Mouse (Mus musculus) spleen, adult 12 weeks (tissue): ENCODE results near the gene Aldh16a1.

Source experiments
- DNase-seq: peaks from one replicate; pipeline ENCODE4 v3.0.0; 2022; ENCODE audit warnings: low spot score

Gene Aldh16a1

DNA sequence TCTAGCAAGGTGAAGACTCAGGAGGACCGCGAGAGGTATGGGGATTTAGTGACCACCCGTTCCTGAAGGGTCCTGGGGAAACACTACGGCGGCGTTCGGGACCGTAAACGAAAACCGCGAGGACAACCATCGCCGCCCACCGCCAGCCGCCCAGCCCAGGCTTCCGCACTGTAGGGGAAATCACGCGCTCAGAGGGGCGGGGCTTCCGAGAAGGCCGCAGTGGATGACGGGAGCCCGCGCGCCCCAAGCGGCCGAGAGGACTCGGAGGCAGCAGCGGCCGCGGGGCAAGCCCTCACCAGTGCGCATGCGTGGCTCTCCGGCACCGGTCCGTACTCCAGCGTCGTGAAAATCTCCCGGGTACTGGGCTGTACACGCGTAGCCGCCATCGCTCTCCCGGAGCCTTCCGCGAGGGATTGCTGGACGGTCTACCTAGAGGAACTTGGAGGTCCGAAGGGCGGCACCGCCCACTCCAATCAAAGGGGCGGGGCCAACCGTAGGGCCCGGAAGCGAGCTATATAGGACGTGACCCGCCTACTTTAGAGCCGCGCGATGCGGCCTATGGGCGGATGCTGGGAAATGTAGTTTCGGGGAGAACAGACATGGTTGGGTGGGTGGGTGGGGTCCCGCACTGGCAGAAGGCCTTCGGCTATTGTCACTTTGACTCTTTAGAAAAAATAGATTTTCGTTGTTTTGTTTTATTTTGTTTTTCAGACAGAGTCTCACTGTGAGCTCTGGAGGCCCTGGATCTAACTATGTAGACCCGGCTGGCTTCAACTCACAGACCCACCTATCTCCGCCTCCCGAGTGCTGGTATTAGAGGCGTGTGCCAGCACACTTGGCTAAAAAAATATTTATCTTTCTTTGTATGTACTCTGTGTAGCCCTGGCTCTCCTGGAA is at the start of gene Aldh16a1, which contains the start of gene Pih1d1:
TSS of gene Aldh16a1 (minus strand) at position 489 of the 897 bp plus-strand sequence.
TSS of gene Pih1d1 (plus strand) at position 208 of the 897 bp plus-strand sequence.
- peak; percentile 99 for DNase-seq

DNA sequence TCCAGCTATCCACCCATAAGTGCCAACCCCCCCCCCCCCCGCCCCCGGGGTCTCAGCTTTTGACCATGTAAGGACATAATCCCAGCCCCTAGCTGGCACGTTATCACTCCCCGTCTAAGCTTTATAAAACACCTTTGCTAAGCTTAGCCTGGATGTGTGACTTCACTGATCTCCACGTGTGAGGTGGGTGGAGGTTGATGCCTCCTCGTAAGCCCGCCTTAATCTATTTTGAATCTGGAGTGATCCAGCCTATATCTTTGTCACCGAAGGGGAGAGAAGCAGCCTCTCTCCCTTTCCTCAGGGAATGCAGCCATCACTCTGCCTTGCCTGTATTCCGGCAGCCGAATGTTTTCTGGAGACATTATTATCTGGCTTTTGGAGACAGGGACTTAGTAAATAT is 48.3 kb upstream of the Aldh16a1 start:
- DNase-seq = no peak

DNA sequence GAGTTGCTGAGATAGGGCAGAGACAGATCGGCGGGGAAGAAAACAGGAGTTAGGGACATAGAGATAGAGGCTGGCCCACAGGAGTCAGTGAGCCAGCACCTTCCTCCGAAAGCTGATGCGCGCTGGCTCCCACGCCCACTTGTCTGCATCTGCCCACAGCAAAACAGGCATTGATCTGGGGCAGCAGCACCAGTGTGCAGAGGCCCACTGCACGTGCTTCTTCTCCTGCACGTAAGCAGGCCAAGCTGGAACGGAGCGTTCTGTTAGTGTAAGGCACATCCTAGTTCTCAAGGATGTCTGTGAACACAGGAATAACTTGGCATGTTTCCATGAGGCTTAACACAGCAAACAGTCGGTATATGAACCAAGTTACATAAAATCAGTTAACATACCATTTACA is 44.6 kb upstream of the Aldh16a1 start:
- no peak for DNase-seq

DNA sequence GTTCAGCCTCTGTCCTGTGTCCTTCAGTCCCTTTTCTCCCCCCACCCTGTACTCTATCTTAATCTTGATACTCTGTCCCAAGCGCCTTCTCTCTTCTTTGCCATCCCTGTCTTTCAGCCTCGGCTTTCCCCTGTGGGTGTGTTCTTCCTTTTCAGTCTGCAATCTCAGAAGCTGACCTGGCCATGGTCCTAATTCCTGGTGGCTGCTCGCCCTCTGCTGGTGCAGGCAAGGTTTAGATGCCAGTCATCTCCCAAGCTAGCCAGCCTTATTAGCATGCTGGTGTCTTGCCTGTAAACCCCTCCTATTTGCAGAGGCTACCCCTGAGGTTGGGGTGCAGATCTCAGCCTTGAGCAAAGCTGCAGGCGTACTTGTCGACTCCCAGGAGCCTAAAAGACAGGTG is 44.1 kb upstream of the Aldh16a1 start:
- DNase-seq = no peak

DNA sequence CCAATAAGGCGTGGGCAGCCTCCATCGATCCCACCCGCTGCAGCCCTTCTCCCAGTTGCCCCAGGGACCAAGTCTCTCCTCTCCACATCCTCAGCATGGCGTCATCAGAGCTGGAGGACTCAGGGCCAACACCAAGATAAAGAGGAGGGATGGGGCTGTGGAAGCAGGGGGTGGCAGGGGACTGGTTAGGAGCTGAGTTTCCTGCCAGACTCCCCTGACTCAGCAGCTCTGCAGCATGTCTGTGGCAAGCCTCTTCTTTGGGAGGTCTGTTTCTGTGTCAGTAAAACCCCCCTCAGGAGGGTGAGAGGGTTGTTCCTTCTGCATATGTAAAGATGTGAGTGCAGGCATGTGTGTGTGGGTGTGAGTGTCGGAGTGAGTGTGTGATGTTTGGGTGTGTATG is 42.6 kb upstream of the Aldh16a1 start:
- no peak for DNase-seq

DNA sequence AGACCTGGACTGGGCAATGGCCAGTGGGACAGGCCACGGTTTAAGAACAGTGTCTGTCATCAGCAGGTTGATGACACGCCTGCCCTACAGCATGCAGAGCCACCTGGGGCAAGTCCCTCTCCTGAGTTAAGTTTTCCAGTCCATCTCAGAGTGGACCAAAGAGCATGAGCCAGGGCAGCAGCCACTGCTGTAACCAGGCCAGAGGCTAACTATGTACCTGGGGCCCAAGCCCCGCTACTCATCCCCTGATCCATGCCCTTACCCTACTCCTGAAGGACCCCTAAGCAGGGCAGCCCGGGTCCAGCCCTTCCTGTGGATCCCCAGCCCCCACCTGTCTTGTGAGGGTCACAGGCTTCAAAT is 41.8 kb upstream of the Aldh16a1 start:
- no peak for DNase-seq

DNA sequence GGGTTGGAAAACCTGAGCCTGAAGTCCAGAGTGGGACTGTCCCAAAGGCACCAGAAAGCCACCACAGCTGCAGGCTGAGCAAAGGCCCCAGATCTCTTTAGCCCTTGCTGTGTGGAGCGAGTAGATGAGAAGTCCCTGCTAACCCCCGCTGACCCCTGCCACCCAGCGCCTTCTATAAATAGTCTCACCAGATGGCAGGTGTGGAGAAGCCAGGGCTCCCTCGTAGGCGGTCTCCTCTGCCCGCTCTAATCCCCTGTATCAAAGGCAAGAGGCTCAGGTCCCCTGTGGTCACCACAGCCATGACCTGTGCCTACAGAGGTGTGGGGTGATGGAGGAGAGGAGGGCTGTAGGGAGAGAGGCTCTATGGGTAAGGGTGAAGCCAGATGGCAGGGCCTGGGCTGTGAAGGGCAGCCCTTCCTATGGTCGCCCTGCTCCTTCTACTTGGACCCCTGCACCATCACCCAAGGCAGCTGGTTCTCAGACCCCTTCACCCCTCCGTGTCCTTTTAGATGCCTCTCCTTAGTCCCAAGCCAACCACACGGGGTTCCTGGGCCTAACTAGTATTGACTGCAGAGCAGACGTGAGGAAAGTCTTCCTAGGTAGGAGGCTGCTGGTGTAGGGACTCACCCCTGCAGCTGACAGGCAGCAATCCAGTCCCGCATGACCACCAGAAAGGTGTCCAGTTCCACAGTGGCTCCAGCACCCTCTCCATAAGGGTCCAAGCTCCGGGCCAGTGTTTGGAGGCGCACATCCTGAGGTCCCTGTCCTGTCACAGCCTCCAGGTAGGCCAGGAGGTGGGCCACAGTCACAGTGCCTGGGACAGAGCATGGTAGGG is 41.2 kb upstream of the Aldh16a1 start:
- DNase-seq = no peak

DNA sequence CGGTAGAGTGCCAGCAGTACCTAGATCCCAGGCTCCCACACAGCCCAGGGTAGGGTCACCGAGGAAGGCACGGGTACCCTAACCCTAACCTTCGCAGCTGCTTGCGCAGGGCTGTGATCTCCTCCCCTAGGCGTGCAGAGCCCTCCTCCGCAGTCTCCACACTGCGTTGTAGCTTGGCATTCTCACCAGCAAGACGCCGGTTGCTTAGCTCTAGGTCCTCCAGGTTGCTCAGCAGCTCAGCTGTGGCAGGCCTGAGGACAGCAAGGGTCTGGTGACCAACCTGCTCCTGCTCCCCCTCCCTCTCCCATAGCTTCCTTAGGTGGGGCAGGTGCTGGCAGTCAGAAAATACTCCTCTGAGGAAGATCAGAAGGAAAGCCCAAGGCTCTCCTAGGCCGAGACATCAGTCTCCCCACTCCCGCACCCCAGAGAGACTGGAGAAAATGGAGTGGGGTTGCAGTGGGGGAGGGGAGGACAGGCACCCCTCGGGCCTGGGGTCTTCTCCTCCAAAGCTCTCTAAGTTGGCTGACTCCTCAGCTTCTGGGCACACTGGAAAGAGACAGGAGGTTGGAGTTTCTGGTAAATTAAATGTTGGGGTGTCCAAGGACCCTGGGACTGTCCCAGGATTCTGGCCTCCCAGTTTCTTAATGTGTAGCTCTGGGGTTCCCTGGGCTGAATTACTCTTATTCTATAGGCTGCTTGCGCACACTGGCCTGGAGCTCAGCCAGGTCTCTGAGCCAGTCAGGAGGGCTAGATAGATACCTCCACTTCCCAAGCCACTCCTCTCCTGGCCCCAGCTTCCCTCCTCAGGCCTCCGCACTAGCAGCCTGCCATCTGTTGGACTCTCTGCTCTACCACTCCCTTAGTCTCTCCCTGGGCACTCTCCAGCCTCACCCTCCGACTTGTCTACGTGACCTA is 39.7 kb upstream of the Aldh16a1 start:
- no peak for DNase-seq

DNA sequence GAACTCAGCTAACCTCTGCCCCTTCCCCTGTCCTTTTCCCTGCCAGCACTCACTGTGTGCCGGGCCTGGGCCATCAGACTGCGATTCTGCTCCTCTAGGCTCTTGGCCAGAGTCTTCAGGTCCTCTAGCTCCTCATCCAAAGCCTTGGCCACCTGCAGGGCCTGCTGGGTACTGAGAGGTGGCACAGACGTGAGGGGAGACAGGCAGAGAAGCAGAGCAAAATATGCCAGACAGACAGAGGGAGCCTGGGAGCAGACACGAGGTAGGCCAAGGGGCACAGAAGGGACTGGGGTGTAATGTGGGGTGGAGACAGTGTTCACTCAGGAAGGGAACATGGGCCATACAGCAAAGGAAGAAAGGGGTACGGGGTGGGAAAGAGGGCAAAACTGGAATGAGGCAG is 39.0 kb upstream of the Aldh16a1 start:
- DNase-seq = no peak

DNA sequence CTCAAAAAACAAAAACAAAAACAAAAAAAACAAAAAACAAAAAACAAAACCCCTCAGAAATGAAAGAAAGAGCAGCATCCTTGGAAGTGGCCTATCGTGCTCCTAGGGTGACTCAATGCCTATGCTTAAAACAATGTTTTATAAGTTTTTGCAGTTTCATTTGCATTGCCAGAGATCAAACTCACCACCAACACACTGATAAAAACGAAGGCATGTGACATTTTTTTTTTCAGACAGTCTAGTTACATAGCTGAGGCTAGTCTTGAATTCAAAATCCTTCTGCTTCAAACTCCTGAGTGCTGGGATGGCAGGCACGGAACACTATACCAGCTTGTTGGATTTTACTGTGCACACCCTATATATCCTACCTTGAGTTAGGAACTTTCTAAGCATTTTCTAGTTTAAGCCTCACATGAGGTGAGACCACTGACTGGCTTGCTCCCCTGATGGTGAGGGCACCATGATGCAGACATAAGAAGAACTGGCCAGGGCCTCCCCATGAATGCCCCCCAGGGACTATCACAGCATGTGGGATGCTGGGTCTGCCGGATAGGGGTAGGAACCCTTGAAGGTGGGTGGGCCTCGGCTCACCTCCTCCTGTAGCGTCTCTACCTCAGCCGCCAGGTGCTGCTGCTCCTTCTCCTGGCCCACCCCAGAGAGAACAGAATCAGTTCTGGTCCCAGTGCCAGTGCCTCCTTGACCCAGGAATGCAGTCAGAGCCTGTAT is 38.4 kb upstream of the Aldh16a1 start:
- no peak for DNase-seq

DNA sequence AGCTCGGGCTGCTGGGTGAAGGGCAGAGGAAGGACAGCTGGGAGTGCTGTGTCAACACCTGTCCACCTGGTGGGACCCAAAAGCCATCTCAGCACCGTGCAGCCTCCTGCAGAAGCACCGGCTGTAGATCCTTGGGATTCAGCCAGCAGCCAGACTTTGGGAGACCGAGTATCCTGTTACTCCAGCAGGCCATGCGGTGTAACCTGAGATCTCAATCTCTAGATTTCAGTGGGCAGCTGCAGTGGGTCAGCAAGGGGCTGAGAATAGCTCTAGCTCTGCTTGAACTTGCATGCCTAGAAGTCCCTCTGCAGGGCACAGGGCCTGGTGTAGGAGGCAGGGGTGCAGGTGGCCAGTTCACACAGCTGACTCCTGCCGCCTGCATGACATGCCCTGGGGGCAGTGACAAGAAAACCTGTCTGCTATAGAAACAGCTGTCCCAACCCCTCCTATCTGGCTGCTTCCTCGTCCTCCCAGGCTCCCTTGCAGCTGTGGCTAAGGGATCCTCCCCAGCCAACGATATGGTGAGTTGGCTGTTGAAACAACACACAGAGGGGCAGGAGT is 37.5 kb upstream of the Aldh16a1 start:
- DNase-seq = no peak

DNA sequence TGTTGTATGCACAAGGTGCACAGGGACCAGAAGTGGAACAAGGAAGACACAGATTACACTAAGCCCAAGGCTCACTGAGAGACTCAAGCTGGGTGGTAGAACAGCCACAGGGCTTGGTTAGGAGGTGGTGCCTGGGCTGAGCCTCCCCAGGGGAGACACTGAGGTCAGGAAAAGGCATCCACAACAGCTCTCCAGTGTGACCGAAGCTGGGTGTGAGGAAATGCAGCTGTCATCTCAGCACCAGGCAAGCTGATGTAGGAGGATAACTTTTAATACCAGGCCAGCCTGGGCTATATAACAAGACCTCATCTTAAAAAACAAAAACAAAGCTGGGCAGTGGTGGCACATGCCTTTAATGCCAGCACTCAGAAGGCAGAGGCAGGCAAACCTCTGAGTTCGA is 36.8 kb upstream of the Aldh16a1 start:
- DNase-seq = no peak

DNA sequence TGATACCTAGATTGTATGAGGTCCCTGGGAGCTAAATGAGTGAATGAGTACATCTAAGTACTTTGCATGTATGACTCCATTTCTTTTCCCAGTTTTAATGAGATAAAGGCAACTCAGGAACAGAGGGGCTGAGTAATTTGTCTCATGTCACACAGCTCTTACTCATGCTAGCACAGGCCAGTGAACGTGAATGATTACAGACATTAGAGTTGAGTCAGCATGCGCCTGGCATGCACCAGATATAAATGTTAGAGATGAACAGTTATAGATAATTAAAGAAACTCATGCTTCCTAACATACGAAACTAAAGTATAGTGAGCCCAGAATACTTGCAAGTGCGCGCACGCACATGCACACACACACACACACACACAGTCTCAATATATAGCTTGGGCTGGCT is 35.8 kb upstream of the Aldh16a1 start:
- no peak for DNase-seq

DNA sequence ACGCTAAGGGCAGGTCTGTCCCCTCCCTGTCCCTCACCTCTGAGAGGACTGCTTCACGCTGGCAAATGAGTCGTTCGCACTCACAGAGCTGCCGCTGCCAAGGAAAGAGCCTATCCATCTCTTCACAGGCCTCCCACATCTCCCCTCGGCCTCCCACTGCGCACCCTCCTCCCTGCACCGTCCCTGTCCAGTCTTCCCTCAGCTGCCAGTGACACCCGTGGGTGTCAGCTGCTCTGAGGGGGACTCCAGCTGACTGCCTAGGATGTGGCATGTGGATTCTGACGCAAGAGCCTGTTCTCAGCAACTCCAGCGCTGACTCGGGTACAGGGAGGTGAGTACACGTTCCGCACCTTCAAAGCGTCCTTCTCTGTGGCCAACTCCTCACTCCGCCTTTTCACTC is 35.2 kb upstream of the Aldh16a1 start:
- no peak for DNase-seq

DNA sequence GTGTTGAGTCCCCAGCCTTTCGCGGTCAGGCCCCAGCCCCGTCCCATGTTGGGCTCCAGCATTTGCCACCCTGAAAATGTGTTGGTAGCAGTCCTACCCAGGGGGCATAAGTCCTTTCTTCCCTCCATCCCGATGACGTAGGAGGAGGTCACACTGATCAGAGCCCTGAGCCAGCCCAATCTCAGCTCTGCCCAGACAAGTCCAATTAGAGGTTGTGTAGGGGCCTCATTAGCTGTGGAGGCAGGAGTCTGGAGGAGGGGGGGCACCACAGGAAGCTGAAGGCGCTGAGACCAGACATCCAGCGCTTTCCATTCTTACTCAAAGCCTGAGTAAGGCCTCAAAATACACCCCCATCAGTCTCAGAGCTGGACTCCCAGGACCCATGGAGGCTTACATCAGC is 31.5 kb upstream of the Aldh16a1 start:
- DNase-seq = no peak

DNA sequence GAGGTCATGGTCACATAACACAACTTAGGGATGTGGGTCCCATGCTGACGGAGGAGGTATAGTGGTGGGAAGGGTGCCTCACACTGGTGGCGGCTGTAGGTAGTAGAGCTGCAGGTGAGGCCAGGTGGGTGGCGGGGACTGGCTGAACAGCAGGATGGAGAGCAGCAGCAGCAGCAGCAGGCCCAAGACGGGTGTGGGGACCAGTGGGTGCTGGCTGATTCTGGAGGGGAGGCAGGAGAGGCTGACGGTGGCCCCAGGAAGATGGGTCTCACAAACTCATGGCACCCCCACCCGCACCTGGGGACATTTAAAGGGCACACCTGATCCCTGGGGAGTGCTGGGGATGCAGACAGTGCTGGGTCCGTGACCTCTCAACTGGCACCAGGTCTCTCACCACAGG is 29.3 kb upstream of the Aldh16a1 start:
- DNase-seq = no peak

DNA sequence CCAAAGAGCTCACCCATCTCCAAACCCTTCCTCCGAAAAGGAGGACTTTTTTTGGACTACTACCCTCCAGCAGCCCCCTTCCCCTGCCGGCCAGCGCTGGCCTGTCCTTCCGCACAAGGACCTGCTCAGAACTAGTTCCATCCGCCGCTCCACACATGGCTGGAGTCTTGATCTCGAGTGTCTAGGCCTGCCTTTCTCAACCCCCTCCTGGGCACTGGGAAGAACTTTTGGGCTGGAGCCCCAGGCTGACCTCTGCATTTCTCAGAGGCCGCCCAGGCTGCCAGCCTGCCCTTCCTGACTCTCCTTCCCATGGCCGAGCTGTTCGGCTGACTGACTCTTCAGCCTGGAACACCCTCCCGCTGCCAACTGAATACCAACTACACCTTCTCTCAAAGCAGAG is 28.2 kb upstream of the Aldh16a1 start:
- DNase-seq = no peak

DNA sequence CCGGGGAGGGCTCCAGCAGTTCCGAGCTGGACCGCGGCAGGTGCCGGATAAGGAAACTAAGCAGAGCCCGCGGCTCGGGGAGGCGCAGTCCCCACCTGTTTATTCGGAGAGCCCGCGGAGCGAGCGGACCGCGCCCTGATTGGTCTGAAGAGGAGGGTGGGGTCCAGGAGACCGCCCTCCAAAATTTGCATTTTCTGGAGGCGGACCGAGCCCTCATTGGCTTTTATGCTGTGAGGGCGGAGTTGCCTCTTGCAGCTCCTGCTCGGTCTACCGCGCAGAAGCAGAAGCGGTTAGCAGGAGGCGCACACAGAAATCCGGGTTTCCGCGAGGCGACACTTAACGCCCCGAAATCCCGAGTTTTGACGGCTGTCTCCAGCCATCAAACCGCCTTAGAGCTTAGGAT is 27.8 kb upstream of the Aldh16a1 start:
- DNase-seq = peak; percentile 79

DNA sequence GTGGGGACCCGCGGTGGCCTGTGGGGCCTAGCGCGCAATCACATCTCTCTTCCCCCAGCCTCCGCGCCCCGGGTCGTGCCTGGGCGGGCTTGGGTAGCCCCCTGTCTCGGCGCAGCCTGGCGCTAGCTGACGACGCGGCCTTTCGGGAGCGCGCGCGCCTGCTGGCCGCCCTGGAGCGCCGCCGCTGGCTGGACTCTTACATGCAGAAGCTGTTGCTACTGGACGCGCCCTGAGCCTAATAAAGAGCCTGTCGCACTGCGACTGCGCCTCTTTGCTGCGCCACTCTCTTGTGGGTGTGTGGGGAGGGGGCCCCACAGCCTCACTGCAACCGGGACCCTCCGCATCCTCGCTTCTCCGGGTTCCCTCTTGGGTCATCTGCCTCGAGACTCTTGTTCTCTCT is 27.2 kb upstream of the Aldh16a1 start:
- no peak for DNase-seq

DNA sequence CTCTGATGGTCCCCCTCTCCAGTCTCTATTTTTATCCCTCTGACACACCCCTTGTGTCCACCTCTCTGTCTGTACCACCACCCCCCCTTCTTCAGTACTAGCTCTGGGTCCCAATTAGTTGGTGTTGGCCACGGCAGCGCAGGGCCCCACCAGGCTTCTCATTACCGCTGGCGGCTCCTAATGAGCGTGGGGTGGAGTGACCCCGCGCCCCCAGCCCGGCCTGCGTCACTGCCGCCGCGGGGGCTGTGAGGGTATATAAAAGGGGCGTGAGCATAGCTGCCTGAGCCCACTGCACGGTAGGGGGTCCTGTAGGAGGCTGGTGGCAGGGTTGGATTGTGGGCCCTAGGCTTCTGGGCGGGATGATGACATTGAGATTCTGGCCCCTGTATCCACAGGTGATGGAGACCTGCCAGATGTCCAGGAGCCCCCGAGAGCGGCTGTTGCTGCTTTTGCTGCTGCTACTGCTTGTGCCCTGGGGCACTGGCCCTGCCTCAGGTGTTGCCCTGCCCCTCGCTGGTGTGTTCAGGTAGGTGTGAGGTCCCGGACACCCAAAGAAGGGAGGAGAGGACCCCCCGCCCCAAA is 26.6 kb upstream of the Aldh16a1 start, which contains the start of gene Pth2:
TSS of gene Pth2 (plus strand) at position 100 of the 582 bp plus-strand sequence.
- DNase-seq = no peak

DNA sequence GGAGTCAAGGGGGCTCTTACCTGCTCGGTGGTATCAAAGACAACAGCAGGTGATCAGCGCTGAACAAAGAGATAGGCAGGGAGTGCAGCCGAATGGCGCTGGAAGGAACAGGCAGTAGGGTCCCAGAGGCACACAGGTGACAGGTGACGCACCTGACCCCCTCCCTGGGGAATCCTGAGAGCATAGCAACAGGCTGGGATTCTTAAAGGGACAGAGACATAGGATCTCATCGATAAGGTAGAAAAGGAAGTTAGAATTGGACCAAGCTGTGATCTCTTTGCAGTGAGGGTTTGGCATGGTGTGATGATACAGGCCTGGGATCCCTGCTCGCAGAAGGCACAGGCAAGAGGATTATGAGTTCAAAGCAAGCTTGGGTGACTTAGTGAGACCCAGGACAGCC is 25.1 kb upstream of the Aldh16a1 start, which contains the start of gene Gfy:
TSS of gene Gfy (minus strand) at position 101 of the 400 bp plus-strand sequence.
- no peak for DNase-seq
